Mouse (Mus musculus): Measurements from ENCODE around the gene Triml1. TPM values are rescaled to one million over a fixed set of nuclear protein-coding genes. Genes with fewer than 3 reads are reported as not detected.

Triml1 gene
- not detected in 2 replicates for polyA plus RNA-seq (2015; fragmentation: Nextera tagmentation; extraction: Ambion mirVana)

GRCm38 (mm10) chr8:43141386-43141785, at the start of gene Triml1:
Gene Triml1, minus strand, starts transcription at chr8:43141486.
- Histone ChIP-seq H3K4me3 (replicated peaks; ENCODE audit: low read length) (no peak within 1 kb of the TSS), H3K9ac (replicated peaks; ENCODE audit: low read depth, low read length) (no peak within 1 kb of the TSS), H3K27ac (ENCODE audit: low read length) (no peak within 1 kb of the TSS), H3K36me3 (ENCODE audit: control insufficient read depth, insufficient read depth) (no peaks in the 10 kb centered on the region), H3K27me3 (replicated peaks; ENCODE audit: control insufficient read depth, insufficient read depth, low read length) (no peaks in the 10 kb centered on the region), H3K4me2 (ENCODE audit: low read length) (no peak within 1 kb of the TSS), H3K9me3 (ENCODE audit: control insufficient read depth, low read length) (no peaks in the 10 kb centered on the region), H3K4me1 (replicated peaks; ENCODE audit: control insufficient read depth, insufficient read depth, low read length) (no peaks in the 10 kb centered on the region)
- WGBS = 81% methylated on average over 2 of the region's 2 CpGs
- ATAC-seq = no peak

- Histone ChIP-seq H3K4me3 (replicated peaks; ENCODE audit: low read length) (no peak overlapping the region), H3K9ac (replicated peaks; ENCODE audit: low read depth, low read length) (no peak overlapping the region), H3K27me3 (replicated peaks; ENCODE audit: control insufficient read depth, insufficient read depth, low read length) (no peaks in the 10 kb centered on the region), H3K4me2 (ENCODE audit: low read length) (no peak overlapping the region), H3K27ac (ENCODE audit: low read length) (no peak overlapping the region), H3K9me3 (ENCODE audit: control insufficient read depth, low read length) (no peaks in the 10 kb centered on the region), H3K4me1 (replicated peaks; ENCODE audit: control insufficient read depth, insufficient read depth, low read length) (no peaks in the 10 kb centered on the region), H3K36me3 (ENCODE audit: control insufficient read depth, insufficient read depth) (no peaks in the 10 kb centered on the region)
- 91% methylated on average over 2 of the region's 2 CpGs for WGBS
- no peak for ATAC-seq
Measured at GRCm38 (mm10) chr8:43182281-43182680, 41.0 kb upstream of the Triml1 start.

GRCm38 (mm10) chr8:43180054-43180690, 38.9 kb upstream of the Triml1 start, which contains the start of gene Triml2:
Gene Triml2, plus strand, starts transcription at chr8:43180541.
- WGBS = 94% methylated on average over 13 of the region's 13 CpGs
- Histone ChIP-seq H3K36me3 (ENCODE audit: control insufficient read depth, insufficient read depth) (no peaks in the 10 kb centered on the region), H3K9me3 (ENCODE audit: control insufficient read depth, low read length) (no peaks in the 10 kb centered on the region), H3K4me1 (replicated peaks; ENCODE audit: control insufficient read depth, insufficient read depth, low read length) (no peaks in the 10 kb centered on the region), H3K4me3 (replicated peaks; ENCODE audit: low read length) (no peak within 1 kb of the TSS), H3K9ac (replicated peaks; ENCODE audit: low read depth, low read length) (no peak within 1 kb of the TSS), H3K27ac (ENCODE audit: low read length) (no peak within 1 kb of the TSS), H3K4me2 (ENCODE audit: low read length) (no peak within 1 kb of the TSS), H3K27me3 (replicated peaks; ENCODE audit: control insufficient read depth, insufficient read depth, low read length) (no peaks in the 10 kb centered on the region)
- ATAC-seq = no peak

GRCm38 (mm10) chr8:43179189-43179588, 37.9 kb upstream of the Triml1 start:
- no peak overlapping the region for H3K27ac ChIP-seq (ENCODE audit: low read length)
- no peaks in the 10 kb centered on the region for H3K27me3 ChIP-seq (replicated peaks; ENCODE audit: control insufficient read depth, insufficient read depth, low read length)
- no peaks in the 10 kb centered on the region for H3K9me3 ChIP-seq (ENCODE audit: control insufficient read depth, low read length)
- H3K4me1 ChIP-seq (replicated peaks; ENCODE audit: control insufficient read depth, insufficient read depth, low read length) = no peaks in the 10 kb centered on the region
- H3K4me2 ChIP-seq (ENCODE audit: low read length) = no peak overlapping the region
- H3K9ac ChIP-seq (replicated peaks; ENCODE audit: low read depth, low read length) = no peak overlapping the region
- no peak overlapping the region for H3K4me3 ChIP-seq (replicated peaks; ENCODE audit: low read length)
- no peaks in the 10 kb centered on the region for H3K36me3 ChIP-seq (ENCODE audit: control insufficient read depth, insufficient read depth)
- ATAC-seq = no peak
- 50% methylated on average over 4 of the region's 4 CpGs for WGBS

GRCm38 (mm10) chr8:43178263-43178662, 37.0 kb upstream of the Triml1 start:
- H3K9me3 ChIP-seq (ENCODE audit: control insufficient read depth, low read length) = no peaks in the 10 kb centered on the region
- H3K27ac ChIP-seq (ENCODE audit: low read length) = no peak overlapping the region
- no peaks in the 10 kb centered on the region for H3K27me3 ChIP-seq (replicated peaks; ENCODE audit: control insufficient read depth, insufficient read depth, low read length)
- no peak overlapping the region for H3K4me3 ChIP-seq (replicated peaks; ENCODE audit: low read length)
- no peak for ATAC-seq
- no peaks in the 10 kb centered on the region for H3K4me1 ChIP-seq (replicated peaks; ENCODE audit: control insufficient read depth, insufficient read depth, low read length)
- H3K9ac ChIP-seq (replicated peaks; ENCODE audit: low read depth, low read length) = no peak overlapping the region
- no peak overlapping the region for H3K4me2 ChIP-seq (ENCODE audit: low read length)
- WGBS = 61% methylated on average over 3 of the region's 3 CpGs
- no peaks in the 10 kb centered on the region for H3K36me3 ChIP-seq (ENCODE audit: control insufficient read depth, insufficient read depth)

- 85% methylated on average over 6 of the region's 6 CpGs for WGBS
Measured at GRCm38 (mm10) chr8:43176766-43177486, 35.6 kb upstream of the Triml1 start.

GRCm38 (mm10) chr8:43169249-43169755, 28.0 kb upstream of the Triml1 start:
- no peaks in the 10 kb centered on the region for H3K4me1 ChIP-seq (replicated peaks; ENCODE audit: control insufficient read depth, insufficient read depth, low read length)
- 68% methylated on average over 6 of the region's 6 CpGs for WGBS
- no peaks in the 10 kb centered on the region for H3K27me3 ChIP-seq (replicated peaks; ENCODE audit: control insufficient read depth, insufficient read depth, low read length)
- H3K4me3 ChIP-seq (replicated peaks; ENCODE audit: low read length) = no peak overlapping the region
- H3K9me3 ChIP-seq (ENCODE audit: control insufficient read depth, low read length) = no peaks in the 10 kb centered on the region
- H3K9ac ChIP-seq (replicated peaks; ENCODE audit: low read depth, low read length) = no peak overlapping the region
- H3K36me3 ChIP-seq (ENCODE audit: control insufficient read depth, insufficient read depth) = no peaks in the 10 kb centered on the region
- no peak overlapping the region for H3K27ac ChIP-seq (ENCODE audit: low read length)
- no peak overlapping the region for H3K4me2 ChIP-seq (ENCODE audit: low read length)
- ATAC-seq = no peak

More at GRCm38 (mm10) chr8:43176766-43177486, 35.6 kb upstream of the Triml1 start:
- H3K27ac ChIP-seq (ENCODE audit: low read length) = no peak overlapping the region
- ATAC-seq = no peak
- H3K4me1 ChIP-seq (replicated peaks; ENCODE audit: control insufficient read depth, insufficient read depth, low read length) = no peaks in the 10 kb centered on the region
- H3K36me3 ChIP-seq (ENCODE audit: control insufficient read depth, insufficient read depth) = no peaks in the 10 kb centered on the region
- no peaks in the 10 kb centered on the region for H3K9me3 ChIP-seq (ENCODE audit: control insufficient read depth, low read length)
- no peaks in the 10 kb centered on the region for H3K27me3 ChIP-seq (replicated peaks; ENCODE audit: control insufficient read depth, insufficient read depth, low read length)
- no peak overlapping the region for H3K4me3 ChIP-seq (replicated peaks; ENCODE audit: low read length)
- no peak overlapping the region for H3K4me2 ChIP-seq (ENCODE audit: low read length)
- no peak overlapping the region for H3K9ac ChIP-seq (replicated peaks; ENCODE audit: low read depth, low read length)

- no peak overlapping the region for H3K4me3 ChIP-seq (replicated peaks; ENCODE audit: low read length)
- H3K9me3 ChIP-seq (ENCODE audit: control insufficient read depth, low read length) = no peaks in the 10 kb centered on the region
- no peaks in the 10 kb centered on the region for H3K36me3 ChIP-seq (ENCODE audit: control insufficient read depth, insufficient read depth)
- H3K9ac ChIP-seq (replicated peaks; ENCODE audit: low read depth, low read length) = no peak overlapping the region
- no peak overlapping the region for H3K27ac ChIP-seq (ENCODE audit: low read length)
- no peaks in the 10 kb centered on the region for H3K4me1 ChIP-seq (replicated peaks; ENCODE audit: control insufficient read depth, insufficient read depth, low read length)
- WGBS = 92% methylated on average over 4 of the region's 4 CpGs
- no peak for ATAC-seq
- H3K4me2 ChIP-seq (ENCODE audit: low read length) = no peak overlapping the region
- no peaks in the 10 kb centered on the region for H3K27me3 ChIP-seq (replicated peaks; ENCODE audit: control insufficient read depth, insufficient read depth, low read length)
Measured at GRCm38 (mm10) chr8:43168083-43168482, 26.8 kb upstream of the Triml1 start.

GRCm38 (mm10) chr8:43164453-43164852, 23.2 kb upstream of the Triml1 start:
- Histone ChIP-seq H3K27me3 (replicated peaks; ENCODE audit: control insufficient read depth, insufficient read depth, low read length) (no peaks in the 10 kb centered on the region), H3K36me3 (ENCODE audit: control insufficient read depth, insufficient read depth) (no peaks in the 10 kb centered on the region), H3K9me3 (ENCODE audit: control insufficient read depth, low read length) (no peaks in the 10 kb centered on the region), H3K4me1 (replicated peaks; ENCODE audit: control insufficient read depth, insufficient read depth, low read length) (no peaks in the 10 kb centered on the region), H3K27ac (ENCODE audit: low read length) (no peak overlapping the region), H3K4me2 (ENCODE audit: low read length) (no peak overlapping the region), H3K4me3 (replicated peaks; ENCODE audit: low read length) (no peak overlapping the region), H3K9ac (replicated peaks; ENCODE audit: low read depth, low read length) (no peak overlapping the region)
- ATAC-seq = no peak
- WGBS = 90% methylated on average over 3 of the region's 3 CpGs

All from forebrain, embryonic 16.5 days (tissue).